Mouse (Mus musculus) skeletal muscle tissue, adult 2 months (tissue): ENCODE results near the gene Cnot10.
A peak's percentile ranks its signal among the peaks of the same experiment; 100 is the strongest.
"Not testable (repeated sequence)": the region's sequence is repeated elsewhere in the genome, so short reads cannot be mapped to it uniquely, and the experiment has no call there.

Experiments
- DNase-seq: peaks from one replicate; pipeline ENCODE4 v3.0.0-alpha.2; 2012; ENCODE audit warnings: low read depth, low spot score

Cnot10 gene

DNA sequence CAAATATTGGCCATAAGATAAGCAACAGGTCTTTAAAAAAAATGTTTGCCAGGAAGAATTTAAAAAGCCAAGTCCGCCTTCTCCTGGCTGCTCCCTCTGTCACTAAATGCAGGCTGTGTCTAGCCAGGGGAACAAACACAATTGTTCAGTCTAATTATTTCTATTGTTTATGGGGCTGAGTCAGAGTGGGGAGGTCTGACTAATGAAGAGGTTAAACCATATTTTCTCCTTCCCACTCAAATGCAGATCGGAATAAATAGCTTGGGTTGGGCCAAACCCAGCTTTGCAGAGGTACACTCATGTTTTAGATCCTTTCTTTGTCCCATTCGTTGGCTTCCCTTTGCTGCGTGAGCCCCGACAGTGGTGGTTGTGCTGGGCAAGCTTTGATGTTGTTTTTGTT is 9.4 kb upstream of the Cnot10 start:
- DNase-seq = no peak

DNA sequence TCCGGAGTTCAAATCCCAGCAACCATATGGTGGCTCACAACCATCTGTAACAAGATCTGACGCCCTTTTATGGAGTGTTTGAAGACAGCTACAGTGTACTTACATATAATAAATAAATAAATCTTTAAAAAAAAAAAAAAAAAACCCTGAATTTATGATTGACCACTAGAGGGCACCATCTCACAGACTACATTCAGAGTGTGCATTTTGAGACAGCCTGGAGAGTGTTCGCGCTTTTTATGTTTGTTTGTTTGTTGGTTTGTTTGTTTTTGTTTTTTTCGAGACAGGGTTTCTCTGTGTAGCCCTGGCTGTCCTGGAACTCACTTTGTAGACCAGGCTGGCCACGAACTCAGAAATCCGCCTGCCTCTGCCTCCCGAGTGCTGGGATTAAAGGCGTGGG is 8.5 kb upstream of the Cnot10 start:
- DNase-seq = not testable (repeated sequence)

DNA sequence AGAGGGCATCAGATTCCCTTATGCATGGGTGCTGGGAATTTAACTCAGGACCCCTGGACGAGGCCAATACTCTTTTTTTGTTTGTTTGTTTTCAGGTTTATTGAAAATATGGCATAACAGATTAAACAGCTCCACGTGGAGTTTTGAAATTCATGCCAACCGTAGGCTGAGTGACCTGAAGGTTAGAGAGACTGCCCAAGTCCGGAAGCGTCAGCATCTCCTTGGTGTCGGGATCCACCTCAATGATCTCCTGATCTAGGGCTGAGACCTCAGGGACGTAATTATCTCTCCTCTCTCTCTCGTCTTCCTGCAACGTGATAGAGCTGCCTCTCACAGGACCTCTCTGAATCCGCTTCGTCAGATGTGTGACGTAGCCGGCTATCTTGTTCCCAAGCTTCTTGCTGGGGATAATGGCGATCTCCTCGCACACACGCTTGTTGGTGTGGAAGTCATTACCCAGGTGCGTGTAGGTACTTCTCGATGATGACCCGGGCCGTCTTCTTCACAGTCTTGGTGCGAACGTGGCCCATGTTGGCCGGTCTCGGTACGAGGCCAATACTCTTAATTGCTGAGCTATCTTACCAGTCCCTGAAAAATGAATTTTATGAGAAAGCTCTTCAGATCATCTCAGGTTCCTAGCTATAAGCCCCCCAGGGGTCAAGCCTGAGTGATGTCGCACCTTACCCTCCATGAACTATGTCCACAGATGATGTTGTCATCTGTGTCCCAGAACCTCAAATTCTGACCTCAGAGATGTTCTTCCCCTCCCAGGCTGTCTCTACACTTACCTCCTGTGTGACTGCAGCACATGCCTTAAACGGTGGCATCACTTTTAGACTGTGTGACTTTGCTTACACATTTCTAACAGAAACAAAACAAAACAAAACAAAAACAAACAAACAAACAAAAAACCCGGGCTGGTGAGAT is 7.8 kb upstream of the Cnot10 start:
- no peak for DNase-seq

DNA sequence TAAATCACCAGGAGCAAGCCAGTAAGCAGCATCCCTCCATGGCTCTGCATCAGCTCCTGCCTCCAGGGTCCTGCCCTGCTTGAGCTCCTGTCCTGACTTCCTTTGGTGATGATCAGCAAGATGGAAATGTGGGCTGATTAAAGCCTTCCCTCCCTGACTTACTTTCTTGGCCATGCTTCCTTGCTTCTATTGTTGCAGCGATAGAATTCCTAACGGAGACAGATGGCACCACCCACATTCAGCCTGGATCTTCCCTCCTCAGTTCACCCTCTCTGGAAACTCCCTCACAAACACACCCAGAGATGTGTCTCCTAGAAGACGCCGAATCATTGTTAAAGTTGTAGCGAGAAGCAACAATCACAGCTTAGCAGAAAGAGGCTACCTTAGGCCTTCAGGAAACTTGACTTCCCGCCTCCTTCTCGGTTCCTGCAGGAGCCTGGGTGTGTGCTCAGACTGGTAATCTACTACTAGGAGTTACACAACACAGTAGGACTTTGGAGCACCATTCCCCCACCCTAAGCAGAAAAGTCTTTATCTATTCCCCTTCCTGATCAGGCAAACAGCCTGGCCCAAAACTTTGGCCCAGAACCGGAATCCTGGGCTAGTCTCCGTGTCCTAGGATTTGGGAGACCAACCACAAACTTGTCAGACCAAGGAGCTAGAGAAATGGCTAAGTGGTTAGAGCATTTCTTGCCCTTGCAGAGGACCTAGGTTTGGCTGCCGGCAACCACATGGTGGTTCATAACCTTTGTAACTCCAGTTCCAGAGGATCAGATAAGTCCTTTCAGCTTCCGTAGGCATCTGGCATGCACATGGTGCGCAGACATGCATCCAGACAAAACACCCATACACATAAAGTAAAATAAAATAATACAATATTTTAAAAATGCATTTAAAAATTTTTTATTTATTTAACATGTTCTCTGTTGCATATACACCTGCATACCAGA is 6.8 kb upstream of the Cnot10 start:
- DNase-seq = no peak

DNA sequence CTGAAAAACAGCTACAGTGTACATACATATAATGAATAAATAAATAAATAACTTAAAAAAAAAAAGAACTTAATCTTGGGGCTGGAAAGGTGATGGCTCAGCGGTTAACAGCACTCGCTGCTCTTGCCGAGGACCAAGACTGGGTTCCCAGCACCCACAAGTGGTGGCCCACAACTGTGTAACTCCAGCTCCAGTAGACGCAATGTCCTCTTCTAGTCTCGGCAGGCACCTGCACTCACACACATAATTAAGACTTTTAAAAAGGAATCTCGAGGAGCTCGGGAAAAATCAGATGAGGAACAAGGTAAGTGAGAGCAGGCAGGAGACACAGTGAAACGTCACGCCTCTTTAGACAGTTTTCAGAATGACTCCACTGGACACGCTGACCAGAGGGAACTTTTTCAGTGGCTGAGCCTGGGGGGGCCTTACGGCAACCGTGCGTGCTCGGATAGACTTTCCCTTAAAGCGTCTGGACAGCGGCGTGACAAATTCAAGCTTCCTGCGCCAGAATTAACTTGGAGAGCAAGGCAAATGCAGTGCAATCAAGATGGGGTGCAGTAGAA is 717 bp downstream of the Cnot10 start:
- no peak for DNase-seq

DNA sequence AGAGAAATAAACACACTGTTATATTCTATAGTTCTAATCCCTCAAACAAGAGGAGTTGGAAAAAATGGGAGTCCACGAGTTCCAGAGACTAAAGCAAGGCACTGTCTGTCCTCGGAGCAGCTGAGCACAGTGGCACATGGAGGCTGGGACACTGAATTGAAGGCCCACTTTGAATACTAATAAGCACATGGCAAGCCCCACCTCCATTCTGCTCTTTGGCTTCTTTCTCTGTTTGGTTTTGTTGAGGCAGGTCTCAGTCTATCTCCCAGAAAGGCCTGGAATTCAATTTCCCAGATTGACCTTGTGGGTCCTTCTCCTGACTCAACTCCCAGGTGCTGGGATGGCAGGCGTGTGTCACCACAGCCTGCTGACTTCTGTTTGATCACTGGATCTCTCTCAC is 3.2 kb downstream of the Cnot10 start:
- DNase-seq = no peak

DNA sequence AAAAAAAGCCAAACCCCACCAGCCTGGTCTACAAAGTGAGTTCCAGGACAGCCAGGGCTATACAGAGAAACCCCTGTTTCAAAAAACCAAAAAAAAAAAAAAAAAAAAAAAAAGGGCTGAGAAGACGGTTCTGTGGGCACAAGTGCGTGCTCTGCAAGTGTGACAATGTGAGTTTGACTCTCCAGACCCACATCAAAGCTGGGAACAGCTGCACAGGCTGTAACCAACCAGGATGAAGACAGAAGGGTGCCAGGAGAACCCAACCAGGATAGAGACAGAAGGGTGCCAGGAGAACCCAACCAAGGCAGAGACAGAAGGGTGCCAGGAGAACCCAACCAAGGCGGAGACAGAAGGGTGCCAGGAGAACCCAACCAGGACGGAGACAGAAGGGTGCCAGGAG is 3.8 kb downstream of the Cnot10 start:
- DNase-seq = no peak

DNA sequence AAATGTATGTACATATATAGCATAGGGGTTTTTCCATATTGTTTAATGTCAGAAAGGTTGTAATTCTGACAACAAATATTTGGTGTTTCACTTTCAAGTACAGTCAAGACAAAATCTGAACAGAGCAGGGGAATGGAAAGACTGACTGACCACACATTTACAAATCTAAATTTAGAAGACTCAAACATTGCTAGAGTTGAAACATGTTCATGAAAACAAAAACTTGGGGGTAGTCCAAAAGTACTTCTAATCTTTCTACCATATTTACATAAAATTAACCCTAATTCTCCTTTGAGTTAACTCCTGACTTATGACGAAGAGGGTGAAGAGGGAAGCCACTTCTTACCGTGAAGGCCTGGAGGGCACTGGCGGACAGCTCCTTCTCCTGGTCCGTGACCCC is 7.7 kb downstream of the Cnot10 start:
- no peak for DNase-seq

DNA sequence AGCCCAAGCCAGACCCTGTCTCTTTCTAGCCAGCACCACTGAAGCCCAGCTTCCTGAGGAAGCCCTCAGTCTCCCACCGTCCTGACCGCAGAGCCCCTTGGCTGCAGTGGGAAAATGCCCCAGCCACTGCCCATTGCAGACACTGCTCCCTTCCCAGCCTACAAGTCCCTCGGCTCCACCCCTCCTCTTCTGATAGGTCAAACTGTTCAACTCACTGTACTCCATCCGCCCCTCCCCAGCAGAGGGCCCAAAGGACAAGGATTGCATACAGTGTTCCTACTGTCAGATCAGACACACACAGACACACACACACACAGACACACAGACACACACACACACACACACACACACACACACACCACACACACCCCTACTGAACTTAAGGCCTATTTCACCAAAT is 13.3 kb downstream of the Cnot10 start:
- no peak for DNase-seq

DNA sequence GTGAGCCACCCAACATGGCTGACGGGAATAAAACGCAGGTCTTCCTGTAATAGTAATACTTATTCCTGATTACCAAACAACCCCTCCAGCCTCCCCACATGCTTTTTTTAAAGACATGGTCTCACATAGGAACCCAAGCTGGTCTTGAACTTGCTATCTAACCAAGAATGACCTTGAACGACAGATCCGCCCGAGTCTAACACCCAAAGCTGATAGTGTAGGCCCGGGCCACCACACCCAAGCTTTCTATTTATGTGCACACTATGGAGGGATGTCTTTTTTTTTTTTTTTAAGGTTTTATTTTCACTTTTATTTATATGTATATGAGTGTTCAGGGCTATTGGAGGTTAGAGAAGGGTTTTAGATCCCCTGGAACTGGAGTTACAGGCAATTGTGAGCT is 15.8 kb downstream of the Cnot10 start:
- no peak for DNase-seq

DNA sequence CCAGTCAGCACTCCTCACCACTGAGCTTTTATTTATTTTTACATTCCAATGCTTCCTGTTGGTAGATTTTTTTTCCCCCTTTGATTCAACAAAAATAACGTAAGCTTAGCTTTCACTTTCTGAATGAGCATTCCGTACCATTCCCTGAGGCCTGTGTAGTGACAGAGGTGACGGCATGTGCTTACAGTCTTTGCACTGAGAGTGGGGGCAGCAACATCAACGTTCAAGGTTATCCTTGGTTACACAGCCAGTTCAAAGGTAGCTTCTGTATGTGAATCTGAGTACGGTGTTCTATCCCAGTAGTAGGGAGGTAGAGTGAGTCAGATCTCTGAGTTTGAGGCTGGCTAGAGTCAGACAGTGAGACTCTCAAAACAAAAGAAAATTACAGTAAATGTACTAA is 18.8 kb downstream of the Cnot10 start:
- DNase-seq = no peak

DNA sequence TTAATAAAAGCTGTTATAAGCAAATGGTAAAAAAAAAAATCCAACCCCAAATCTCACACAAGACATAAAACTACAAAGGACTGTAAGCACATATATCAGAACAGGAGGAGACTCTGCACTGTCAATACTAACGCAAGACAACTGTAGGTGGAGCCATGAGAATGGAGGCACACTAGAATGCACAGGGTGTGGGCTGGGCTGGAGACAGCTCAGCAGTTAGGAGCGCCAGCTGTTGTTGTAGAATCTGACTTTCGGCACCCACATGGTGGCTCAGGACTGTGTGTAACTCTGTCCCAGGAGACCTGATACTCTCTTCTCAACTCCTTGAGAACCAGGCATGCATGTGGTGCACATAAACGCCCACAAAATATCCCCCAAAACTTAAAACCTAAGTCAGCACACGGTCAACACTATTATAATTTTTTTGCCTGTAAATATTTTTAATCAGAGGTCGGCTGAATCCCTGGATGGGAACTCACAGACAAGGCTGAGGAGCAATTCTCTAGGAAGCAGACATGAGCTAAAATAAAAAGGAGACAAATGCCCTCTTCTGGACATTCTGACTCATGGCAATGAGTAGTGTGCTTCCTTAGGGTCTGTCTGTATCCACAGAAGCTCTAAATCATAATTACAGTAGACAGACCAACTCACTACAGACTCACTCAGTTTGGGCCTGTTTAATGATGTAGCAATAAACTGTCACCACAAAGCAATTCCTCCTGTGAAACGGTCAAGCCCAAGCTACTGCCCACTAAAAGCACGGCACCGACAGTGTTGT is 25.6 kb downstream of the Cnot10 start:
- DNase-seq = no peak

DNA sequence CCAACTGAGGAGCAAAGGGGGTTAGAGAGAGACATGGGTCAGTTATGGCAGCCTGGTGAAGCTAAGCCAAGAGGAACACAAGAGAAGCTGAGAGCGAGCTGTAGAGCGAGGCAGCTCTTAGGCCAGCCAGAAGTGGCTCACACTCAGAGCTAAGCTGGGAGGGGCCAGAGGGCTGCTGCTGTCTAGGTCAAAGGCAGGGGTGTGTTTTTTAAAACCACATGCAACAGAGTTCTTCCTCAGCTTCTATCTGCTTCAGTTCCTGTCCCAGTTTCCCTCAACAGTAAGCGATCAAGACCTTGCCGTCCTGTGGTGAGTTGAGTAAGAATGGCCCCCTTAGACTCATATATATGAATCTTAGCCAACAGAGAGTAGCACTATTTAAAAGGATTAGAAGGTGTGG is 27.0 kb downstream of the Cnot10 start:
- no peak for DNase-seq

DNA sequence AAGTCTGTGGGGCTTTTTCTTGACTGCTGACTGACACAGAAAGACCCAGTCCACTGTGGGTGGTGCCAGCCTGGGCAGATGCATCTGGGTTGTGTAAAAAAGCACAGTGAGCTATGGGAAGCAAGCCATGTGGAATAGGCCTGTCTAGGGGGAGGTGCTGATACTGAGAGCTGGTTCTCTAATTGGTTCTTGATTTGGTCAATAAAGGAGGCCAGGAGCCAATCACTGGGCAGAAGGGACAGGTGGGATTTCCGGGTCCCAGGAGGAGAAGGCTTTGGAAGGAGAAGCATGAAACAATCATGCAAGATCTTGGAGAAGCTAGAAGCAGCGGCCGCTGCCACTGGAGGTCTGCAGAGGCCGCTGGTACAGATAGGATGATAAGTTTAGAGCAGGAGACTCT is 27.4 kb downstream of the Cnot10 start:
- no peak for DNase-seq

DNA sequence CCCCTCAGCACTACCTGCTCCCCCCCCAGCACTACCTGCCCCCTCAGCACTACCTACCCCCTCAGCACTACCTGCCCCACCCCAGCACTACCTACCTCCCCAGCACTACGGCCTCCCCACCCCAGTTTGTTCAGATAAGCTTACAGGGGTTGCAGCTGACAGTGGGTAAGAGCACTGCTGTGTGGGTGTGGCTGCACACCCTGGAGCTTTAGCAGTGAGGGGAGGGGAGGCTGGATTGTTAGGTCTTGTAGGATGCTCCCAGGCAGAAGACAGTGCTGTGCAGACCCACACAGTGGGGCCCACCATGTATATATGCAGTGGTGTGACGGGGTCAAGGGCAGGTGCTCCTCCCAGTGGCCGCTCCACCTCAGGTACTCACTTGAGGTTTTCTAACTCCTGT is 29.7 kb downstream of the Cnot10 start:
- no peak for DNase-seq

DNA sequence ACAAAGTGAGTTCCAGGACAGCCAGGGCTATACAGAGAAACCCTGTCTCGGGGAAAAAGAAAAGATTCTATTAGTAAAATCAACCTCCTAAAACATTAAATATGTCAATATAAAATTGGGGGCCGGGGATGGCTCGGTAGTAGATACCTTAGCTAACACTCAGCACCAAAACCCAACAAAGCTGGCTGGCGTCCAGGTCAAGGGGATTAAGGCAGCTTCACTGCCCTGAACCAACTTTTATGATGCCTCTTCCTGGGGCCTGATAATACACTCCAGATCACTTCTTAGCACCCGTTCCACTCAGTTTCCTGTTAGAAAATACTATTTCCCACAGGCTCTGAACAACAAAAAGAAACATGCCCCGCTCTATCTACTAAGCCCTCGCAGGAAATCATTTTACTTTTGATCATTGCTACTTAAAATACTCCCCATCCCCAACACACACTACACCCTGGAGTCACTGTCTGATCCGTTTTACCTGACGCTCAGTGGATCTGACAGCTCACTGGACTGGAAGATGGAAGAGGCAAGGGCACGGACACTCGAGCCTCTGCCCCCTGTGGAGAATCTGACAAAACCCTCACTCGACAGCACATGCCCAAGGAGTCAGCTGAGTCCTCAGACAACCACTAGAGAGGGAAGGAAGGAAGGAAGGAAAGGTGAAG is 36.0 kb downstream of the Cnot10 start:
- no peak for DNase-seq

DNA sequence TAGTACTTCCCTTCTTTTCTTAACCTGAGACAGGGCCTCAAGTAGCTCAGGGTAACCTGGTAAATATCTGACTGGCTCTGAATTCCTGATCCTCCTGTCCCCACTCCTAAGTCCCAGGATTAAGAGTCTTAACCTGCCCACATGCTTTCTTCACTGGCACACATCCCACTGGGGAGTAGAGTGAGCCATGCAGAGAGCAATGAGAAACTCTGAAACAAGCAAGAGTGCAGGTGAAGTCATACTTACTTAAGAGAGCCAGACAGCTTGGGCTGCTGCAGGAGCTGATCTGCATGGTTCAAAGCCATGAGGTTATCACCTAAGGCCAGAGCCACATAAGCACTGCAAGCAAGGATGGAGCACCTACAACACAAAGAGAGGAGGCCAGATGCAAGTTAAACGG is 38.9 kb downstream of the Cnot10 start:
- no peak for DNase-seq

DNA sequence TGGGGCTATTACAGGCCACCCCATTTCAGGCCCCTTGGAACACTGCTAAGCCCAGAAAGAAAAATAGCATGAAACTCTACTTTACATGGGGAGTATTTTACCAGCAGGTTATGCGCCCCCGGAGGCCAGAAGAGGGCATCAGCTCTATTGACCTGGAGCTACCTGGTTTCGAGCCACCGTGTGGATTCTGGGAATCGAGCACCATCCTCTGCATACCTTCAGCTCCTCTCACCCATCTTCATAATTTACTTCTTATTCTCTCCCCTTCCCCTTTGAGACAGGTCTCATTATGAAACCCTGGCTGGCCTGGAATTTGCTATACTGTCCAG is 55.0 kb downstream of the Cnot10 start:
- DNase-seq = no peak

DNA sequence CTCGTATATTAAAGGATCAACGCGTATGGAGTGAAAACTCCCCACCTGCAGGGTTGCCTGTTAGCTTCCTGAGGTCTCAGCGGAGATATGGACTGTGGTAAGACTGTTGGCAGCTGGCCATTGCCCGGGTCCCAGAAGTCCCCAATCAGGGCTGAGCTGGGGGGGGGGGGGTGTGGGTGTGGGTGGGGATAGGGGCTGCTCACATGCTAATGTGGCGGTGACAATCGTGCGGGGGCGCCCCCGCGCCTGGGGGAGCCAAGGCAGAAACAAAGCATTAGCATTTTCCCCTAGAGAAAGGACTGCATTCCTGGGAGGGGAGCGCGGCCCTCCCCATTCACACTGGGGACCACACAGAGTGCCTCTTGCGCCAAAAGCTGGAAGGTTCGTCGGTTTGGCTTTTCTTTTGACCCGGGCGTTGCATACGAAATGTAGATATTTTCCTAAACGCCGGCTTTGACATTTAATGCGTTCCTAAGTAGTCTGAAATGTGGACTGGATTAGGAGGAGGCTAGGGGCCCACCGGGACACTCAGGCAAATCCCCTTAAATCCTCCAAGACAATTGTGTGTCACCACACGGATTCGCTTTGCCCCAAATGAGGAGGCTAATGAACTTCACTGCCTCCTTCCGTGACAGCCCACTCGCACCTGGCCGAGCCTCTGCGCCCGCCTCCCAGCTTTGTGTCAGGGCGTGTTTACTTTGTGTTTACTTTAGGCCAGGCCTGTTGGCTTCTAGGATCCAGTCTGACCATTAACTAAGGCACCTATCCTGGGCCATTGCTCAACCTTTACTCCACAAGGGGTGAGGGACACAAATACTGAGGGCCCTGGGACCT is 55.6 kb downstream of the Cnot10 start:
- no peak for DNase-seq

DNA sequence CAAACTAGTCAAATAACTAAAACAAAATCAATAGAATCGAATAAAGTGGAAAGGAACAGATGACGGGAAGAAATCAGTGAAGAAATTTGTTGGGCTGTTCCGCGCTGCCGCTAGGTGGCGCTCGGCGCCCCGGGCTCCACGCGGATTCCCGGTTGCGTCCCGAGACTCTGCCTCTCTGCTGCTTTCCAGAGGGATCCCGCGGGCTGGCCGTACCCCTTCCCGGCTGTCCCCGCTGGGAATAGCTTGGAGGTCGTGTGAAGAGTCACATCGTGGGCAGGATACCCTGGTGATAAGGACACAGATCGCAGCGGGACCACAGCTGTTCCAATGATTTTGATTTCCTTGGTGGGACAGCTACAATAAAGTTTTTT is 56.2 kb downstream of the Cnot10 start:
- peak; percentile 16 for DNase-seq
